Mouse (Mus musculus) brain, adult 2 months (tissue): ENCODE data around the gene Tango2.

Experiments
- DNase-seq: peaks from one replicate; pipeline ENCODE4 v3.0.0; 2011; ENCODE audit warnings: low read depth, low spot score

Tango2 gene

DNA sequence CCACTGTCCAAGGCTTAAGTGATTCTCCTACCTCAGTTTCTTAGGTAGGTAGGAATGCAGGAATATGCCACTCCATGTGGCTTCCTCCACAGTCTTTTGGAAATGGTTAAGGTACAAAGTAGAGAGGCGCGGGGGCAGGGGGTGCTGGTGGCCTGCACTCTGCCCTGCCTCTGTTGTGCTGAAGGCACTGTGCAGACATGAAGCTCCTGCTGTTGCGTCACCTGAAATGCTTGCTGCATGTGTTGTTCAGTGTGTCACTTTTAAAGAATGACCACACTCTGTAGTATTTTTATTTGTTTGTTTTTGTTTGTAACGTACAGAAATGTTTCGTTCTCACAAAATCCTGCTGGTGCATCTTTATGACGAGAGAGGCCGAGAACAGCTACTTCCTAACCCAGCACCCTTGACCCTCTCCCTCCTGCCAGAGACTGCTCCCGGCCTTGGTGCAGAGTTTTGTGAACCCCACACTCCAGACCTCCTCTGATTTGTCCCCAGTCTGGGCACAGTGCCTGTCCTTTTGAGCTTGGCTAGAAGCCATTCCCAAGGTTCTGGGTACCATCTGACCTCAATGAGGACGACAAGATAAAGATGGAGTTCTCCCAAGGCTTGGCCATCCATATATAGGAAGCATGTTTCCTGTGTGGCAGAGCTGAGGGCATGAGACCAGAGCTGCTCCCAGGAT, 35.3 kb upstream of the Tango2 start:
- peak; percentile 65 for DNase-seq

DNA sequence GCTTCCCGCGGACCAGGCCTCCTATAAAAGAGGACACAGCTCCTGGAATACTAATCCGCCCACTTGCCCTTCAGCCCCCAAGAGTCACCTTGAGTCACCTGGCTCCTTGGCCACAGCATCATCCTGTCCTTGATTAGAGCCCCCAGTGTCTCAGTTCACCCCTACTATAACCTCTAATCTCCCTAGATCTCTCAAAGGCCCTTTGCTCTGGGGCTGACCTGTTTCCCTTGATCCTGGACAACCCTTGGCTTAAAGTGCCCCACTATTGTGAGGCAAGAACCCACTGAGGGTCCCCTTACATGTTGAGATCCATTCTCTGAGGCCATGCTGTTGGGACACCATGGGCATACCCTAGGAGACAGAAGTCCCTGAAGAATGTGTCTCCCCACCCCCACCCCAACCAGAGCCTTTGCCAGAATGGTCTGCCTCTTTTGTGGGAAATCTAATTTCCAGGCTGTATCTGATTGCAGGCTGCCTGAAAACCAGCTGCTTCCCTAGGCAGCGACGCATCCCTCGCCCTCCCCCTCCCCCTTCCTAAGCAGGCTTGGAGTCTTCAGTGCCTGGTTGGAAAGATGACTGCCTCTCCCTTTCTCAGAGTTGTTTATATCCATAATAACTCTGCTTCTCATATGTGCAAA, 33.8 kb upstream of the Tango2 start:
- DNase-seq, result peak; percentile 71

DNA sequence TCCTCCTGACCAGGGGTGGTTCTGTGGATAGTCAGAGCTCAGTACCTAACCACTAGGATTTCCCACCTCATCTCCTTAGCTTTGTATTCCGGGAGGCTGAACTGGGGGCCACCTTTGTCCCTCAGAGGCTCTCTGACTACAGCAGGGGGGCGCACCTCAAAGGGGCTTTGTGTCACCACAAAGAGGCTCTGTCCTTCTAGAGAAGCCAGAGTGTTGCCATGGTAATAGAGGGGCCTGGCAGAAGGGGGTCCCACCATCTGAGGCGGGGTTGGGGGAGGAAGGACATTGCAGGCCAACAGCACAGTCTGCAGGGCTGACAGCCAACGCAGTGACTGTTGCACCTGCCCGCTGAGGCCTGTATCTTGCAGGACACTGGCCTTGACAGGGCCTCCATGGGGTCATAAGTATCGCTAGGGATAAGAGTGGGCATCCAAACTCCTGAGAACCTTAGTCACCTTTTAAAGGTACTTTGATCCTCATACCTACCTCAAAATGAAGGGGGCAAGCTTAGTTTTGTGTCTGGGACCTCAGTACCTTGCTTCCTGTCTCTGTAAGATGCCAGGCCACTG, 32.7 kb upstream of the Tango2 start:
- DNase-seq, result peak; percentile 38

DNA sequence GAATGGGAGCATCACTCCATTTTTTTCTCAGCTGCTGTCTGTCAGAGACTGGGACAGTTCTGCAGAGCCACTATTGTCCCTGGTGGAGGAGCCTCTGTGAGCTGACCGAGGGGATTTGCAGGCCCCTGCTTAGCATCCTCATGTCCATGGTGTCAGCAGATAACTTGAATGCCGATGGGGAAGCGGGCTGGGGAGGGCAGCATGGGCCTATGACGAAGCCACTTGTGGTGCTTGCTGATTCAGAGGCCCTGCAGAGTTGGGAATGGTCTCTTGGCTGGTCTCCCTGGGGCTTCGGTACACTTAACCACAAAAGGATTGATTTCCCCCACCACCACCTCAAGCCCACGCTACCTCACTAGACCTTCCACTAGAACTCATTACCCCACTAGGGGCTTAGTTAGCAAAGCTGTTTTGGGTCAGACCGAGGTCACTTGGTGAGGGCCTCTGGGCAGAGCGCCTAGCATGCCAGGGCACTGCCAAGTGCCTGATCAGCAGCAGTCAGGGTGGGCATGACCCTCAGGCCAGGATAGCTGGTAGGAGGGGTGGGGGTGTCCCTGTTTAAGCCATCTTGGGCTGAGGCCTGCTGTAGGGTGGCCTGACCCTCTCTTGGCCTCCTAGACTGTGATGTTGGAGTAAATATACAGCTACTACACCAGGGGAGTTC, 31.6 kb upstream of the Tango2 start:
- DNase-seq, result no peak

- DNase-seq, result no peak
Measured at GRCm38 (mm10) chr16:18378489-18378888, 30.6 kb upstream of the Tango2 start.

DNA sequence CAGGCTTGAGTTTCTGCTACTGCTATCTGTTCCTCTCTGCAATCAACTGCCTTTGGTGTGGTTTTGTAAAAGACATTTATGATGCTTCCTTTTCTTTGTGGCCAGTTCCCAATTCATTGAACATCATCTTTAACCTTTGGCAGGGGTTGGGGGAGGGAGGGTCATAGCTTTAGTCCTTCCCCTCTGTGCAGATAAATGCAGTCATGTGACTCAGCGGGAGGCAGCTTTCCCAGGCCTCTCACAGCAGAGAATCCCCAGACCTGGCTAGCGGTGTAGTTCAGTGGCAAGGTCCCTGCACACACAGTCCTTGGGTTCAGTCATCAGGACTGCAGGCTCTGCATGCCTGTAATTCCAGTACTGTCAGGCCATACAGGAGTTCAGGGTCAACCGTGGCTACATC, 29.3 kb upstream of the Tango2 start:
- DNase-seq, result no peak

DNA sequence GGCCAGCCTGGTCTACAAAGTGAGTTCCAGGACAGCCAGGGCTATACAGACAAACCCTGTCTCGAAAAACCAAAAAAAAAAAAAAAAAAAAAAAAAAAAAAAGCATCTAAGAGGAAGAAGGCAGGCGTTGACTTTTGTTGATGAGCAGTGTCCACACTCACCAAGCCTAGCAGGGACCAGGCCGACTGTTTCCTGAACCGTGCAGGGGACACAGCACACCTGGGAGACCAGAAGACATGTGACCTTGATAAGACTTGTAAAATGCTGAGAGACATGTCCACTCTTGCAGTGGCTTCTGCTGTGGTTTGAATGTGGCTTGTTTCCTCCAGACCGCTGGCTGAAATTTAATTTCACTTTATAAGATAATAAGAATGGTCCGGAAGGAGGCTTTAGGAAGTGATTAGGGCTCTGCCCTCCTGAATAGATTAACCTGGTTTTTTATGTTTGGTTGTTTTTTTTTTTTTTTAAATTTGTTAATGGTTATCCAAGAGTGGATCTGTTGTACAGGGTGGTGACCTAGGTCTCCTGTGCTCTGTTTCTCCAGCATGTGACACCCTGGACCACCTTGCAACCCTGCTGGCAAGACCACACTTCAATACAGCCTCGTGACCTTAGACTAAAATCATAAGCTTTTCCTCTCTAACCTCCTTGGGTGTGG, 28.5 kb upstream of the Tango2 start:
- no peak for DNase-seq

- DNase-seq, result no peak
Measured at GRCm38 (mm10) chr16:18373632-18374031, 25.7 kb upstream of the Tango2 start.

DNA sequence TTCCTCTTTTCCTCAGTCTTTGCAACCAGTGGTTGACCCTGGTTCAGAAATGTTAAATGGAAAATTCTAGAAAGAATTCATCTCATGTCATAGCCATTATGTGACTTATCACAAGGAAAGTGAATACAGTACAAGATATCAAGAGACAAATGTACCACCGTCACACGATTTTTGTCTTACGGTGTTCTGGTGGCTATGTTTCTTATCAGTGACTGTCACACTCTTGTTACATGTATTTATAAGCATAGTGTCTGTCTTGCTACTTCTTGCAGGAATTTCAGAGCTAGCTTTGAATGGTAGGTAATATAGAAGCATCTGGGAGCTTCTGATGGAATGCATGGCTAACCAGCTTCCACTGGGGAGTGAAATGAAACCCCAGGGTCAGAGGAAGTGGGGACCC, 22.3 kb upstream of the Tango2 start:
- no peak for DNase-seq

- no peak for DNase-seq
Measured at GRCm38 (mm10) chr16:18366849-18367248, 18.9 kb upstream of the Tango2 start.

- no peak for DNase-seq
Measured at GRCm38 (mm10) chr16:18362948-18363347, 15.0 kb upstream of the Tango2 start.

DNA sequence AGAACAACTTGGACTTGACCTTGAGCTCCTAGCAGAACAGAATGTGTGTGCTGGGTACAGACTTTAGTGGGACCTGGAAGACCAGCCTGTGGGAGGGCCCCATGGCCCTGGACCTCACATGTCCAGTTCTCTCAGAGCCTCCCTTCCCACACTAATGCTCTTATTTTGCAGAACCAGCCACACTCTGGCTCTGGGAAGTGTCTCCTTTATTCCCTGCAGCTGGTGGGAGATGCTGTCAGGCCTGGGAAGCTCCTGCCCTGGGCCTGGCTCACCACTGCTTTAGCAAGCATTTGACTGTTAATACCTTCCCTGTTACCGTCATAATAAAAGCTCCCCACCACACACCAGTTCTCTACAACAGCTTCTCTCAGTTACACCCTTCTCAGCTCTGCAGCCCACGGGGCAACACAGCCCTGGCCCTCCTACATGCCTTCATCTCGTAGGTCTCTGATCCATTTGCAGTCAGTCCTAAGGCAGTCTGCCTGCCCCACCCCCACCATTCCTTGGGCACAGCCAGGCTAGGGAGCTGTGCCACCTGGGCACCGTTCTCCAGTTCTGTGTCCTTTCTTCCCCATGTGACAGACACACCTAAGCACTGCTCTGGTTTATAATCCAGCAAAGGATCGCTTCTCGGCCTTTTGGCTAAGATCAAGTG, 12.4 kb upstream of the Tango2 start:
- peak; percentile 84 for DNase-seq

GRCm38 (mm10) chr16:18357977-18358376, 10.1 kb upstream of the Tango2 start:
- no peak for DNase-seq

DNA sequence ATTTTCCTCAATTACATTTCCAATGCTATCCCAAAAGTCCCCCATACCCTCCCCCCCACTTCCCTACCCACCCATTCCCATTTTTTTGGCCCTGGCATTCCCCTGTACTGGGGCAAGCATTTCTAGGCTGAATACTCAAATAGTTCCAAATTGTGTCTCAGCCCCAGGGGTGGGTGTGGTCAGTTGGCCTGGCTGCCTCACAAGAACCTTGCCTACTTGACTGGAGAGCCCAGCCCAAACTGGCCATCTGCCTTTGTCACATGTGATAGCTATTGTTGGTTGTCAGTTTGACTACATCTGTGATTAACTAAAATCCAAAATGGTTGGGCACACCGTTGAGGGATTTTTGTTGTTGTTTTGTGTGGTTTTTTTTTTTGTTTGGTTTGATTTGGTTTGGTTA, 9.1 kb upstream of the Tango2 start:
- DNase-seq, result peak; percentile 50

DNA sequence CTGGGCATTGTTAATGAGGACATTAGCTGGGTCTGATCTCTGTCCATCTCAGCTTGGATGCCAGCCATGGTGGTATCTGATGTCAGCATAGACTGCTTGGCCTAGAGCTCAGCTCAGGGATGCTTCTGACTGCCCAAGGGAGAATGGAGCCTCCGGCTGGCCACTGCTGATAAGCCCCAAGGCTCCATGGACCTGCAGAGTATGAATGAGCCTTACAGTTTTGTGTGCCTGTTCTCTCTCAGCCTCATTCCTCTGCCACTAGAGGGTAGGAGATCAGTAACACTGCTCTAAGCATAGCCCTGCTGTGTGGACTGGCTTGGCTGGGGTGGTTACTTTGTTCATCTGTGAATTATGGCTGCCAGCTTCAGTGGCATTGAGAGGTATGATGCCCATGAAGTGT, 5.2 kb upstream of the Tango2 start:
- DNase-seq, result peak; percentile 22

DNA sequence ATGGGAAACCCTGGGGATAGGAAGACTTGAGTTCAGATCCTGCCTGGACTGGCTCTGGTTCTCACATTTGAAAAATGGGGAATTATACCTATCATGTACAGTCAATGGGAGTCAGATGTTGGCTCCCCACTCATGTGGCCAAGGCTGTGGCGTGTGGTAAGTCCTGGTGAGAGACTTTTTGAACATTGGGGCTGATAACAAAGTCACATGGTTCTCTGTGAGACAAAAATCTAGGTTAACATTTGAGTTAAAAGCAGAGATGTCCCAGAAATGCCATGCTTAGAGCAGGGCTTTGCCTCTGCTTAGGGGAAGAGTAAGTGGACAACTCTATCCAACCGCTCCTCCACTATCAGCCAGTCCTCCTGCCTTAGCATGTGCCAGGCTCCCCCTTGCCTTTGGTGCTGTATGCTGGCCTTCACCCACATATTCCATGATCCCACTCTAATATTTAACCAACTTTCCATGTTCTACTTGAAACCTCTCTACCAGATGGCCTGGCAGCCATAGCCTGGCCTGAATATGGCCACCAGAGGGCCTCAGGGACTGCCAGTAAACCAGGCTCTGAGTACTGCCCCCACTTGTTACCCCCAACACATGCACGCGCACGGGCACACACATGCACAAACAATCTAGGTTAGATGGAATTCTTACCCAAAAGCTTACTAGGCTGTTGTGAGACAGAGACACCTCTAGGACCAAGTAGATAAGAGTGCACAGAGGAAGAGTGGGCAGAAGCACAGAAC, 3.6 kb upstream of the Tango2 start:
- DNase-seq, result peak; percentile 81

DNA sequence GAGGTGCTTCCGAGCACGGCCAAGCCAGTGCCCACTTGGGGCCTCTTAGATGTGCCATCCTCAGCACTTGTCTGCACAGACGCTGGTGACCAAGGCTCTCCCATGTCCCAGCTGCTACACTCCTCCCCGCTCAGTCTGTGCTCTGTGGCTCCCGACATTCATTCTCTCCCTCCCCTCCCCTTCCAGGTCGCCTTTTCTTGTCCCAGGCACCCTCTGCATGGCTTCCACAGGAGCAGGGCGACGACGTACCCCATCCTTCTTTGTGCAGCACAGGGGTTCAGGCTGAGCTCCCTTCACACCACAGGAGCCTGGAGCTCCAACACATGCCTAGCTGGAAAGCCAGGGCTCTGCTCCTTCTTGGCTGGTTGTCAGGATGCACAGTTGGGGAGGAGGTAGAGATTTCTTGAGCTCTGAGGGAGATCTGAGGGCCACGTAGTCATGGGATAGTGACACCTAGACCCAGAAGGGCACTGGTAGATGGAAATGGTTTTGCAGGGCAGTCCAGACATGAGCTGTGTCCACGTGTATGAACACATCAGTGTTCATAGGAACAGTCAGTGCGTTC, 1.9 kb upstream of the Tango2 start:
- peak; percentile 32 for DNase-seq

DNA sequence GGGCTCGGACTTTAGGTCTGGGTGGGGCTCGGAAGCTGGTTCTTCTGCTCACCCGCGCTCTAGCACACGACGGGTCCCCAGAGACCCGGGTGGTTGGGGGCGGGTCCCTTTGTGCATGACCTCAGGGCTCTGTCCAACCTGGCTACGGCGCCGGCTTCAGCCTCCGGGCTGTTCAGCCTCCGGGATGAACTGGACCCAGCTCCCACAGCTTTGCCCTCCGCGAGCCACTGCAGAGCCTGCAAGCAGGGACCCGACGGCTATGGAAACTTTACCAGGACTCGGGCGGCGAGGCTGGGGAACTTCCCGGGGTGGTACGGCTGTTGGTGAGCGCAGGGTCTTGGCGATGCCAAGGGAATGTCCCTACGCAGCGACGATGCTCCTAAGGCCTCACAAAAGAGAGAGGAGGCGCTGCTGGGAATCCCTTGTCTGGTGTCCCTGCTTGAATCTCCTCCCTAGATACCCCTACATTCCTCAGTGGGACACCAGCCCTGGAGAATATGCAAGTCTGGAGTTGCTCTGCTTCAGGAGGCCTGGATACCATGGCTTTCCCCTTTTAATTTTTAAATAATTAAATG, 785 bp upstream of the Tango2 start:
- DNase-seq, result peak; percentile 64

DNA sequence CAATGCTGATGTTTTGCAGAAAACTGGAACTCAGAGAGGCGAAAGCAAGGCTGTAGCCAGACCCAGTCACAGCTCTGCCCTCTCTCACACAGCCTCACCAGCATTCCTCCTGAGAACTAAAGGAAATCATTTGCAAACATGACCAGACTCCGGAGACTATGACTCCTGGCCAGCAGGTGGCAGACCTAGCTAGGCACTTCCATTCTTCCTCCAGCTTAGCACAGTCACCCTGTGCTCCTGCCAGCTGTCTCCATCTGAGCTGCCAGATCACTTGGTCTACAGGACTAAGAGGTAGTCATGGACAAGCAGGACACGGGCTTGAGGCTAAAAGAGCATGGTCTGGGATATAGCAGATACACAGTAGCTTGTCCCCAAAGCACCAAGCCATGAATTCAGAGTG, 2.7 kb downstream of the Tango2 start:
- DNase-seq, result peak; percentile 98

- DNase-seq, result peak; percentile 99
Measured at GRCm38 (mm10) chr16:18343778-18344177, 4.1 kb downstream of the Tango2 start.
